Mouse (Mus musculus) liver, postnatal 0 days (tissue): ENCODE measurements around the gene Lancl2. TPM values are rescaled to one million over a fixed set of nuclear protein-coding genes. Genes with fewer than 3 reads are reported as not detected.

Experiments
- ATAC-seq: fragments of 200-750 bp; cut with Nextera tagmentation; 2 replicates; pipeline ENCODE4 v1.8.0; 2017; ENCODE audit warnings: mild to moderate bottlenecking, moderate library complexity
- DNase-seq: peaks from one replicate; pipeline ENCODE4 v3.0.0-alpha.2; 2016
- H3K27ac ChIP-seq: fragments of 300-500 bp; sonication (generic); 2 replicates; pipeline ENCODE4 v1.5.1; 2014; ENCODE audit warnings: antibody characterized with exemption, moderate library complexity, mild to moderate bottlenecking, low read depth
- H3K27me3 ChIP-seq: fragments of 300-500 bp; sonication (generic); 2 replicates; pipeline ENCODE4 v1.6.1; 2014; ENCODE audit warnings: low read length, control low read depth, mixed read lengths; ENCODE audit not compliant: insufficient read depth
- H3K36me3 ChIP-seq: fragments of 300-500 bp; sonication (generic); replicated peaks from 2 replicates; pipeline ENCODE4 v1.6.1; 2014; ENCODE audit warnings: mild to moderate bottlenecking, control low read depth, low read length, moderate library complexity, mixed read lengths; ENCODE audit not compliant: insufficient read depth
- H3K4me1 ChIP-seq: fragments of 300-500 bp; sonication (generic); 2 replicates; pipeline ENCODE4 v1.6.1; 2014; ENCODE audit warnings: antibody characterized with exemption, mild to moderate bottlenecking, control low read depth; ENCODE audit not compliant: insufficient read depth
- H3K4me2 ChIP-seq: fragments of 300-500 bp; sonication (generic); 2 replicates; pipeline ENCODE4 v1.6.1; 2014; ENCODE audit warnings: low read depth, mild to moderate bottlenecking, low read length, moderate library complexity, mixed read lengths
- H3K4me3 ChIP-seq: fragments of 300-500 bp; sonication (generic); 2 replicates; pipeline ENCODE4 v1.5.1; 2014; ENCODE audit warnings: low read depth, low read length
- H3K9ac ChIP-seq: fragments of 300-500 bp; sonication (generic); replicated peaks from 2 replicates; pipeline ENCODE4 v1.6.1; 2014; ENCODE audit warnings: mild to moderate bottlenecking, moderate library complexity
- H3K9me3 ChIP-seq: fragments of 300-500 bp; sonication (generic); 2 replicates; pipeline ENCODE4 v1.6.1; 2016; ENCODE audit warnings: mild to moderate bottlenecking, control low read depth, low read length, mixed read lengths
- CTCF ChIP-seq: sonication (generic); IDR thresholded peaks from 2 replicates; pipeline ENCODE4 v1.5.1; 2016; ENCODE audit warnings: antibody characterized with exemption, low read depth
- EP300 ChIP-seq: IDR thresholded peaks from 2 replicates; pipeline ENCODE4 v1.6.1; 2016; ENCODE audit warnings: antibody characterized with exemption, low read depth, mild to moderate bottlenecking
- WGBS: fragments of 180-500 bp; shearing (Covaris S2); extraction: QIAGEN DNeasy Blood & Tissue Kit; methylation state at CpG from one replicate; pipeline ENCODE4 v1.1.7; 2014; ENCODE audit not compliant: insufficient replicate concordance; 5-methylcytosine and 5-hydroxymethylcytosine counted together
- polyA plus RNA-seq: library from polyadenylated mRNA; unstranded; fragments of >200 nt; fragmentation: Nextera tagmentation; extraction: Ambion mirVana; gene quantifications from 2 replicates; pipeline ENCODE4 v1.2.1, GENCODE M21; 2015

Lancl2 gene
- polyA plus RNA-seq, 1 experiment from 2014 or later: 8.0 TPM

DNA sequence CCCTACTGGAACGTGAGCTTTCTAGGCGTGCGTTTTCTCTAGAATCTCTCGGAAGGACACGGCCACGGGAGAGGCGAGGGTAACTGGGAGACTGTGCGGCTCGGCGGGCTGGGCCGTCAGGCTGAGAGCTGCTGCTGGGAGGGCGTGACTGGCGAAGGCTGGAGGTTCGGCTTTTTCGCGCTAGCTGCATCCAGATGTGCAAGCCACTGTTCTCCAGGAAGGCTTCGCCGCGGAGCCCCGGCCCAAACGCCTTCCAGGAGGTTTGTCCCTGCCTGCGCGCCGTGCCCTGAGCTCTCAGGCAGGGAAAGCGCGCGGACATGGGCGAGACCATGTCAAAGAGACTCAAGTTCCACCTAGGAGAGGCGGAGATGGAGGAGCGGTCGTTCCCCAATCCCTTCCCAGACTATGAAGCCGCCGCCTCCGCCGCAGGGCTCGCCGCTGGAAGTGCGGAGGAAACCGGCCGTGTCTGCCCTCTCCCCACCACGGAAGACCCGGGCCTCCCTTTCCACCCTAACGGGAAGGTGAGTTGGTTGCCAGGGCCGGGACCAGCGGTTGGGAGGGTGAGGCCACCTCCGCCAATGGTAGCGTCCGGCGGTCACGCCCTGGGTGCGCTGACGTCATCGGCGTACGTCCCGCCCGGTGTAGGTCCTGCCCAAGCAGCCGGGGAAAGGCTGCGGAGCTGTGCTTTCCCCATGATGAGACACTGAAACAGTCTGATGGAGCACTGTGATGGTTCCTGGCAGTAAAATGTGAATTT is 581 bp downstream of the Lancl2 start:
- under 1% methylated on average over 59 of the region's 59 CpGs for WGBS
- Histone ChIP-seq H3K4me2 (peak overlapping the region; percentile 84), H3K4me3 (peak overlapping the region; percentile 79), H3K27me3 (no peaks in the 10 kb centered on the region), H3K9ac (peak overlapping the region; percentile 69), H3K36me3 (no peaks in the 10 kb centered on the region), H3K27ac (peak overlapping the region; percentile 80), H3K4me1 (0 out of 2 replicates have a peak, but pooled peaks cover 2% of the 10 kb centered on the region), H3K9me3 (no peaks in the 10 kb centered on the region)
- peak; percentile 60; the same call in 1 of the 2 replicates for TF ChIP-seq EP300
- TF ChIP-seq CTCF: no peak
- peak; percentile 99 for ATAC-seq
- peak; percentile 97 for DNase-seq

DNA sequence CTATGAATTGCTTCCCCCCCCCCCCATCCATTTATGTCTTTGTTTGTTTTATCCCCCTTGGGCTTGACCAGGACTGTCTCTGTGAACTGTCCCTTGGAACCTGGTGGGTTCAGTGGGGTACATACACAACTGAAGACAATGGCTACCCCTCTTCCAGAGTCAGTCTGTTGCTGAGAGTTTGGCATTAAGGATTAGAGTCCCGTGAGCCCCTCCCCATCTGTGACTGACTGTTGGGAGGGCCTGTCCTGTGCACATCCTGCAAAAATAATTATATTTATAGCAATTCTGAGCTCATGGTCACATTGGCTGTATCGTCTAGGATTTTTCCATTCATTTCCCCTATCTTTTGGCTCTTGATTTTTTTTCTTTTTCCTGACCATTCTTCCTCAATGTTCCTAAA is 1.4 kb downstream of the Lancl2 start:
- no peak for TF ChIP-seq EP300
- TF ChIP-seq CTCF: no peak
- Histone ChIP-seq H3K4me1 (0 out of 2 replicates have a peak, but pooled peaks cover 2% of the 10 kb centered on the region), H3K9me3 (no peaks in the 10 kb centered on the region), H3K9ac (peak overlapping the region; percentile 69), H3K4me2 (peak overlapping the region; percentile 84), H3K4me3 (peak overlapping the region; percentile 79), H3K36me3 (no peaks in the 10 kb centered on the region), H3K27me3 (no peaks in the 10 kb centered on the region), H3K27ac (peak overlapping the region; percentile 80)
- DNase-seq (no peak), ATAC-seq (no peak)
- WGBS: 24% methylated on average over 2 of the region's 2 CpGs

DNA sequence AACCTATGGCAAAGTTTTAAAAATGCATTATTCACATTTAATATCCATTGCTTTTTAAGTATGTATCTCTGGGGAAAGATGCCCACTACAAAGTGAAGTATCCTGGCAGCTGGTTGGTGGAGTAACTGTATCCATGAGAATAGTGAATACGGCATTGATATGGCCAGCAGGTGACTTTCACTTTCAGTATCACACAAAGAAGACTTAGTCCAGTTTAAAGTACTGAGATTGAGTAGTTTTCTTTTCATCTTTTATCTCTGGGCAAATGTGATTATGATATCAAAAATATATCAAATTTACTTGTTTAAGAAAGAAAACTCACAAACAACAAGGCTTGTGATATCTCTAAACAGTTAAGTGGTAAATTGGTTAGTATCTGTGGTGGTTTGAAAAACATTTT is 4.4 kb downstream of the Lancl2 start:
- no peak for TF ChIP-seq EP300
- Histone ChIP-seq H3K36me3 (no peaks in the 10 kb centered on the region), H3K27ac (no peak overlapping the region), H3K4me1 (0 out of 2 replicates have a peak, but pooled peaks cover 2% of the 10 kb centered on the region), H3K27me3 (no peaks in the 10 kb centered on the region), H3K9ac (no peak overlapping the region), H3K9me3 (no peaks in the 10 kb centered on the region), H3K4me2 (no peak overlapping the region), H3K4me3 (no peak overlapping the region)
- 68% methylated on average over 1 of the region's 1 CpGs for WGBS
- ATAC-seq: no peak
- no peak for DNase-seq

DNA sequence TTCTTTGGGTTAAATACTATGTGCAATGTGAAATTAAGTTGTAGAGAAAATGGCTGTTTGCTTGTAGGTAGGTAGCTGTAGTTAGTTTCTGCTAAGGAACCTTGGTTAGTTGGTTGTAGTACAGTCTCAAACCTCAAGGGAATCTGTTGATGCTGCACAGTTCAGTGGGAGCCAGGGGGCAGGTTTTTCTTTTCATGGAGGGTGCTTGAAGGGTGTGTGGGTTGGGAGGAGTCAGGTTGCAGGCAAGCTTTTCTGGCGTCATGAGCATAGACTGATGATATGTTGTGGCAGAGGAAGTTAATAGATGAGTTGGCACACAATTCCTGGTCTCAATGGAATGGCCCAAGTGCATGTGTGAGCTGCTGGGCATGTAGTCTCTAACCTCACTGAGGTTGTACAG is 9.4 kb downstream of the Lancl2 start:
- Histone ChIP-seq H3K9me3 (no peaks in the 10 kb centered on the region), H3K4me3 (no peak overlapping the region), H3K36me3 (no peaks in the 10 kb centered on the region), H3K27ac (no peak overlapping the region), H3K9ac (no peak overlapping the region), H3K27me3 (no peaks in the 10 kb centered on the region), H3K4me2 (no peak overlapping the region), H3K4me1 (no peaks in the 10 kb centered on the region)
- 9% methylated on average over 1 of the region's 1 CpGs for WGBS
- ATAC-seq (peak; percentile 43; the same call in 1 of the 2 replicates), DNase-seq (no peak)
- TF ChIP-seq EP300 (no peak), CTCF (peak; percentile 32)

DNA sequence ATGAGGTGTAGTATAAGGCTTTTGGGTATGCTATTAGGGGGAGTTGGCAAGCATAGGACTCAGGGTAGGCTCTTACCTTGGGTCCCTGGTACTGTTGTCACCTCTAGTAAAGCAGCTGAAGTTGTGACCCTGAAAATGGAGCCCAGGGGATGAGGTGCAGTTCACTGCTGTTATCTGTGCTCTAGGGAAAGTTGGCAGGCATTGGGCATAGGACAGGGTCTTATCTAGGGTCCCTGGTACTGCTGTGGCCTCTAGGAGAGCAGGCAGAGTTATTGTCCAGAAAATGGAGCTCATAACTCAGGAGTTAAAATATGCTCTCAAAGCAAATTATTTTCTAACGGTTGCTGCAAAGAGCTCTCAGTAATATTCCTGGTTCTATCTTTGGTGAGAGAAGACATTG is 19.0 kb downstream of the Lancl2 start:
- no peak overlapping the region for H3K4me3 ChIP-seq
- peaks cover 4% of the 10 kb centered on the region for H3K4me1 ChIP-seq
- DNase-seq (no peak), ATAC-seq (no peak)
- H3K9me3 ChIP-seq: no peaks in the 10 kb centered on the region
- WGBS: 96% methylated on average over 1 of the region's 1 CpGs
- peaks cover 9% of the 10 kb centered on the region for H3K36me3 ChIP-seq
- TF ChIP-seq EP300 (no peak), CTCF (no peak)
- H3K27me3 ChIP-seq: no peaks in the 10 kb centered on the region
- H3K4me2 ChIP-seq: no peak overlapping the region
- no peak overlapping the region for H3K27ac ChIP-seq
- no peak overlapping the region for H3K9ac ChIP-seq

DNA sequence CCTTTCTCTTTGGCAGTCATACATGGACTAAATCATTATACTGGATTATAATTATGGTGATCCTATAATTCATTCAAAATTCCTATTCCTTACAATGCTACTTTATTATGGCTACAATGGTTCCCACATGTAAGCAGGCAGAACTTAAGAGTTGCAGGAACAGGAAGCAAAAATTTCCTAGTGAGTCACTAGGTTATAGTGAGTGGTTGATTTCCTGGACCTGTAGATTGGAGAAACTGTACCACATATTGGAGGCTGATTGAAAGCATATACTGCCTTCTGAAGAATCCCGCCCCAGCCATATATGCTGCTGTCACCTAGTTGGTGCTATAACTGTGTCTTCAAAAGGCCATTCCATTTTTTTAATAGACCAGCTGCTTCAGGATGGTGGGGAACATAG is 40.4 kb downstream of the Lancl2 start:
- no peak overlapping the region for H3K4me2 ChIP-seq
- H3K9me3 ChIP-seq: no peaks in the 10 kb centered on the region
- no peak for ATAC-seq
- TF ChIP-seq EP300 (no peak), CTCF (no peak)
- 91% methylated on average over 1 of the region's 1 CpGs for WGBS
- no peak for DNase-seq
- H3K4me1 ChIP-seq: peaks cover 27% of the 10 kb centered on the region
- H3K9ac ChIP-seq: no peak overlapping the region
- no peak overlapping the region for H3K4me3 ChIP-seq
- no peaks in the 10 kb centered on the region for H3K36me3 ChIP-seq
- no peak overlapping the region for H3K27ac ChIP-seq
- no peaks in the 10 kb centered on the region for H3K27me3 ChIP-seq
